Mouse (Mus musculus) left cerebral cortex, adult 2 months (tissue): ENCODE results near the gene Eri2. TPM values are rescaled to one million over a fixed set of nuclear protein-coding genes. Genes with fewer than 3 reads are reported as not detected.
A peak's percentile ranks its signal among the peaks of the same experiment; 100 is the strongest.
"Not testable (repeated sequence)": the region's sequence is repeated elsewhere in the genome, so short reads cannot be mapped to it uniquely, and the experiment has no call there.

Experiments used
- DNase-seq, 2 experiments: peaks; one replicate each; pipeline ENCODE4 v3.0.0; 2021 to 2022; ENCODE audit warnings: low spot score in 2 of 2, mixed read lengths in 1 of 2; ENCODE audit errors: extremely low spot score in 1 of 2
- H3K27ac ChIP-seq: fragments of 200-600 bp; 2 replicates; pipeline ENCODE4 v1.8.1; 2022
- H3K4me3 ChIP-seq: fragments of 200-600 bp; 2 replicates; pipeline ENCODE4 v1.8.1; 2022
- CTCF ChIP-seq: fragments of 200-600 bp; IDR thresholded peaks from 2 replicates; pipeline ENCODE4 v1.8.1; 2022; ENCODE audit warnings: antibody characterized with exemption, mild to moderate bottlenecking, moderate library complexity
- intact Hi-C: fragments of 180-260 bp; cut with DNase I; formaldehyde crosslinking; loops from one replicate; pipeline ENCODE4 v1.15.1; 2025
- total RNA-seq, 2 experiments: library from RNA; stranded (reverse); gene quantifications; 2 replicates each; pipeline ENCODE4 v1.2.3; 2021

Eri2 gene
- total RNA-seq, 2 experiments from 2014 or later: 8.2 to 8.8 TPM

GRCm38 (mm10) chr7:119783453-119783852 is 10.4 kb downstream of the Eri2 start:
- DNase-seq: no peak
- no peak; the same call in 1 of the 2 replicates for TF ChIP-seq CTCF
- intact Hi-C loops: no loop called here
- Histone ChIP-seq H3K27ac (no peak overlapping the region), H3K4me3 (no peak overlapping the region)

- no peak for TF ChIP-seq CTCF
- no peak for DNase-seq
- Histone ChIP-seq H3K27ac (no peak overlapping the region), H3K4me3 (no peak overlapping the region)
- intact Hi-C loops: no loop called here
These were observed 24.0 kb downstream of the Eri2 start for GRCm38 (mm10) chr7:119769895-119770294.

GRCm38 (mm10) chr7:119766996-119767395 is 26.9 kb downstream of the Eri2 start:
- TF ChIP-seq CTCF: no peak
- Histone ChIP-seq H3K4me3 (no peak overlapping the region), H3K27ac (no peak overlapping the region)
- no peak for DNase-seq
- intact Hi-C loops: no loop called here

GRCm38 (mm10) chr7:119764377-119764776 is 29.5 kb downstream of the Eri2 start:
- intact Hi-C loops: no loop called here
- no peak for DNase-seq
- Histone ChIP-seq H3K27ac (no peak overlapping the region), H3K4me3 (no peak overlapping the region)
- TF ChIP-seq CTCF: no peak

- intact Hi-C loops: no loop called here
- TF ChIP-seq CTCF: no peak
- Histone ChIP-seq H3K4me3 (no peak overlapping the region), H3K27ac (no peak overlapping the region)
- no peak for DNase-seq
These were observed 31.6 kb downstream of the Eri2 start for GRCm38 (mm10) chr7:119762166-119762697.

- no peak for TF ChIP-seq CTCF
- intact Hi-C loops: no loop called here
These were observed 33.3 kb downstream of the Eri2 start, which contains the start of gene Acsm3 for GRCm38 (mm10) chr7:119760527-119760951. Gene Acsm3 (plus strand): TSS chr7:119760923.

GRCm38 (mm10) chr7:119753696-119754095 is 40.2 kb downstream of the Eri2 start:
- Histone ChIP-seq H3K27ac (no peak overlapping the region), H3K4me3 (no peak overlapping the region)
- intact Hi-C loops: no loop called here
- TF ChIP-seq CTCF: no peak
- DNase-seq: no peak

More at GRCm38 (mm10) chr7:119760527-119760951, 33.3 kb downstream of the Eri2 start, which contains the start of gene Acsm3:
- DNase-seq: no peak
- no peak within 1 kb of the TSS for H3K4me3 ChIP-seq
- no peak within 1 kb of the TSS for H3K27ac ChIP-seq

GRCm38 (mm10) chr7:119749942-119750341 is 43.9 kb downstream of the Eri2 start:
- TF ChIP-seq CTCF: no peak
- DNase-seq: no peak
- no peak overlapping the region for H3K27ac ChIP-seq
- intact Hi-C loops: no loop called here
- H3K4me3 ChIP-seq: no peak overlapping the region

GRCm38 (mm10) chr7:119748761-119749160 is 45.1 kb downstream of the Eri2 start:
- Histone ChIP-seq H3K4me3 (no peak overlapping the region), H3K27ac (no peak overlapping the region)
- no peak for DNase-seq
- intact Hi-C loops: no loop called here
- no peak for TF ChIP-seq CTCF

GRCm38 (mm10) chr7:119745869-119746268 is 48.0 kb downstream of the Eri2 start:
- Histone ChIP-seq H3K27ac (no peak overlapping the region), H3K4me3 (no peak overlapping the region)
- no peak for TF ChIP-seq CTCF
- intact Hi-C loops: no loop called here
- no peak for DNase-seq

- no peak overlapping the region for H3K27ac ChIP-seq
- intact Hi-C loops: no loop called here
- no peak for DNase-seq
- peak; percentile 10; the same call in 1 of the 2 replicates for TF ChIP-seq CTCF
- H3K4me3 ChIP-seq: no peak overlapping the region
These were observed 49.5 kb downstream of the Eri2 start for GRCm38 (mm10) chr7:119744321-119744720.

GRCm38 (mm10) chr7:119739798-119740468 is 53.9 kb downstream of the Eri2 start:
- H3K27ac ChIP-seq, intact Hi-C loops, DNase-seq: not testable (repeated sequence)
- H3K4me3 ChIP-seq: peak overlapping the region; percentile 30

GRCm38 (mm10) chr7:119738877-119739276 is 55.0 kb downstream of the Eri2 start:
- no peak for TF ChIP-seq CTCF
- intact Hi-C loops: no loop called here
- no peak for DNase-seq
- H3K4me3 ChIP-seq: no peak overlapping the region
- H3K27ac ChIP-seq: no peak overlapping the region
